Mouse (Mus musculus) heart, adult 11 months (tissue): ENCODE results near the gene Olfr134.
"Not testable (repeated sequence)": the region's sequence is repeated elsewhere in the genome, so short reads cannot be mapped to it uniquely, and the experiment has no call there.

Source experiments
- DNase-seq: peaks from one replicate; pipeline ENCODE4 v3.0.0; 2022

The Olfr134 gene

DNA sequence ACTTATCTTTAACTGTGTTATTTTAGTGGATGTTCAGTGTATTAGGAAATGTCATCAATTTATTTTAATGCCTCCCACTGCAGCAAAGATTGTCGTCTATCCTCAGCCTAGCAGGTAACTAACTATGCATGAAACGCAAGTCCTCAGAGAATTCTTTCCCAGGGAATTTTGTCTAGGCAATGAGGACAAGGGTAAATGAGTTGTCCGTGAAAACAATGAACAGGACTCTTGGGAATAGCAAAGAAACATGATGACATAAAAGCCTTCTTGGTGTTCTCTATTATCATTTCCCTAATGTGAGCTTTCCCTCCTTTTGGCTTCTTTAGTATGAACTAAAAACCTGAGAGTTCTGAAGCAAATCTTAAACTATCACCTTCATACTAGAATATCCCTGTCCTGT lies at the start of gene Olfr134:
Gene Olfr134, plus strand, starts transcription at position 301 of the 400 bp plus-strand sequence.
- no peak for DNase-seq

DNA sequence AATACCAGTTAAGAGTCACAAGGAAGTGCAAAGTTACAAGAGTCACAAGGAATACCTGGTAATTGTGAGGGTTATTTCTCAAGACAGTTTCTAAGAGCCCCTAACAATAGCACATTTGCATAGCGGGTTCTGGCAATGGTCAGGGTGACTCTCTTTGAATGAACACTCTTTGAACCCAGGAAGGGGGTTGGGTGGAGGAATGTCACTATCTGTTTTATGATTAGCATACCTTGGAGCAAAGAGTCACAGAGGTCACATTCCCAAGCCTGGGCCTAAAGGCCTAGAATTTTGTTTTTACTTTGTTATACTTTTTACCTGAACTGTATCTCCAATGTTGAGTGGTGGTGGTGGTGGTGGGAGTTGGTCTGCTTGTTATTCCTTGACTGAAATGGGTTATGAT lies 47.0 kb upstream of the Olfr134 start:
- DNase-seq, result not testable (repeated sequence)

DNA sequence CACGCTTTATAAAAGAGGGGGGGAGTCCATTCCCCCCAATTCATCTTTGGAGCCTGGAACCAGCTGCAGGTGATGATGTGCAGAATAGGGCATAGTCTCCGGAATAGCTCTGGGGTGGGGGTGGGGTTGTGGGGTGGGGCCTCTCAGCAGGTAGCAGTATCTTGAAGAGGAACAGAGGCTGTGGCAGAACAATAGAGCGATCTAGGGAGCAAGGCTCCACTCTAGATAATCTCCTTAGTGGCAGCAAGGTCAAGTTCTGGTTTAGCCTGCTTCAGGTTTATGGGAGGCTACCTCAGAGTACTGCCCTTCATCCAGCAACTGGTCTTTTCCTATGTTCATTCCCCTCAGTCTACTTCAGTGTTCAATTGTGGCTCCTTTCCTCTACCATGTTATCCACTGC lies 45.8 kb upstream of the Olfr134 start:
- DNase-seq, result not testable (repeated sequence)

DNA sequence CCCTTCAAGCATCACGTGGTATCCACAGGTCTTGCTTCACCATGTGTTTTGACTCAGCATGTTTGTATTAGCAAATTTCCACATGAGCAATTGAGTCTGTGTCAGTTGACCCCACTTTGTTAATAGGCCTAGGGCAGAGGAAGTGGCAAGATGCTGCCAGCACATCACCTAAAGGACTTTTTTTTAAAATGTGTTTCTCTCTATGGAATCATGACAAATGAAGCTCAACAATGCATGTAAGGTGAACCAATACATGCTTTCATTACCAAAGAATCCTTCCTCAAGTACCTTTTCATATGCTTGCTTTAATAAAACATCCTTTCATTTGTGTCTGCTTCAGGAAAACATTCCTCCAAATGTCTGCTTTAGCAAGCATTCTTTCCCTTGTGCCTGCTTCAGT lies 36.8 kb upstream of the Olfr134 start, which contains the start of gene Olfr132:
Gene Olfr132, minus strand, starts transcription at position 101 of the 400 bp plus-strand sequence.
- no peak for DNase-seq

DNA sequence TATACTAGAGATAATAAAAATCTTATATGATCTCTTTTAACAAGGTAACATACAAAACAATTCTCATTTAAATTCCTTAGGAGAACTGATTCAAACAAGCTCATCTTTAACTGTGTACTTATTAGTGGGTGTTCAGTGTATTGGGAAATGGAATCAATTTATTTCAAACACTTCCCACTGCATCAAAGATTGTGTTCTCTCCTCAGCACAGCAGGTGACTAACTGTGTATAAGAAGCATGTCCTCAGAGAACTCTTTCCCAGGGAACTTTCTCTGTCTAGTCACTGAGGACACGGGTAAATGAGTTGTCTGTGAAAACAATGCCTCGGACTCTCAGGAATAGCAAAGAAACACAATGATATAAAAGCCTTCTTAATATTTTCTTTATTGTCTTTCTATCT lies 26.2 kb upstream of the Olfr134 start, which contains the start of gene Olfr133:
Gene Olfr133, plus strand, starts transcription at position 301 of the 400 bp plus-strand sequence.
- no peak for DNase-seq

DNA sequence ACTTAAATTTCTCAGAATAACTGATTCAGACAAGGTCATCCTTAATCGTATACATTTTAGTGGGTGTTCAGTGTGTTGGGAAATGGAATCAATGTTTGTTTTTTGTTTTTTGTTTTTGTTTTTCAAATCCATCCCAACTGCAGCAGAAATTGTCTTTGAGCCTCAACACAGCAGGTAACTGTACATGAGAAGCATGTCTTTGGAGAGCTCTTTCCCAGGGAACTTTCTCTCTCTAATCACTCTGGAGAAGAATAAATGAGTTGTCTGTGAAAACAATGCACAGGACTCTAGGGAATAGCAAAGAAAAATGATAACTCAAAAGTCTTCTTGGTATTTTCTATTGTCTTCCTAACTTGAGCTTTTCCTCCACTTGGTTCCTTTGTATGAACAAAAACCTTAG lies 32.8 kb downstream of the Olfr134 start, which contains the start of gene Olfr135:
Gene Olfr135, plus strand, starts transcription at position 301 of the 400 bp plus-strand sequence.
- DNase-seq, result no peak
